Mouse (Mus musculus) liver, embryonic 14.5 days (tissue): ENCODE data around the gene Atp5e.

Experiments used
- CTCF ChIP-seq: IDR thresholded peaks from 2 replicates; pipeline ENCODE4 v1.5.1; 2016; ENCODE audit warnings: antibody characterized with exemption, low read depth, control low read depth
- EP300 ChIP-seq: IDR thresholded peaks from 2 replicates; pipeline ENCODE4 v1.6.1; 2016; ENCODE audit warnings: antibody characterized with exemption, low read depth

DNA sequence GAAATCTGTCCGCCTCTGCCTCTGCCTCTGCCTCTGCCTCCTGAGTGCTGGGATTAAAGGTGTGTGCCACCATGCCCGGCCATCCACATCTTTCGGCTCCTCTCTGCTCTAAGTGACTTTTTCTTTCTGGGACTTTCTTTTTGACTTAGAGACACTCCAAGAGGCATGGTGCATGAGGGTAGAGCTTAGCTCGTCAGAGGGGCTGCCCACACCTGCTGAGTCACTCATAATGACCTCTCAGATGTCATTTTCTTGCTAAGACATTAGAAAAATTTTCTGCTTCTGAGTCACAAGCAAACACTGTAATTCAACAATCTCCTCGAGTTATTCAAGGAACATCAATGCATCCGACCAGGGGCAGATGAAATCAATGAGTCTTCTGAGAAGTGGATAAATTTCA lies 18.9 kb downstream of the Atp5e start:
- TF ChIP-seq CTCF (no peak), EP300 (no peak)
